Mouse (Mus musculus) neural tube, embryonic 14.5 days (tissue): ENCODE data around the gene Dirc2. TPM values are rescaled to one million over a fixed set of nuclear protein-coding genes. Genes with fewer than 3 reads are reported as not detected.
A peak's percentile ranks its signal among the peaks of the same experiment; 100 is the strongest.

Experiments used
- ATAC-seq: fragments of 200-750 bp; cut with Nextera tagmentation; 2 replicates; pipeline ENCODE4 v1.8.0; 2017; ENCODE audit warnings: low read depth, mild to moderate bottlenecking, moderate TSS enrichment, moderate library complexity
- H3K27ac ChIP-seq: fragments of 300-500 bp; sonication (generic); 2 replicates; pipeline ENCODE4 v1.5.1; 2014; ENCODE audit warnings: low read depth, mild to moderate bottlenecking, control low read depth, low read length, moderate library complexity, mixed read lengths
- H3K27me3 ChIP-seq: fragments of 300-500 bp; sonication (generic); 2 replicates; pipeline ENCODE4 v1.6.1; 2014; ENCODE audit warnings: low read length; ENCODE audit not compliant: control insufficient read depth, insufficient read depth
- H3K36me3 ChIP-seq: fragments of 300-500 bp; sonication (generic); 2 replicates; pipeline ENCODE4 v1.6.1; 2014; ENCODE audit warnings: low read length, mixed read lengths; ENCODE audit not compliant: control insufficient read depth, insufficient read depth
- H3K4me1 ChIP-seq: fragments of 300-500 bp; sonication (generic); 2 replicates; pipeline ENCODE4 v1.6.1; 2014; ENCODE audit warnings: low read length; ENCODE audit not compliant: control insufficient read depth, insufficient read depth
- H3K4me2 ChIP-seq: fragments of 300-500 bp; sonication (generic); 2 replicates; pipeline ENCODE4 v1.6.1; 2014; ENCODE audit warnings: mild to moderate bottlenecking, low read depth, low read length, control low read depth
- H3K4me3 ChIP-seq: fragments of 300-500 bp; sonication (generic); 2 replicates; pipeline ENCODE4 v1.5.1; 2014; ENCODE audit warnings: low read depth, low read length, control low read depth, mixed read lengths
- H3K9ac ChIP-seq: fragments of 300-500 bp; sonication (generic); replicated peaks from 2 replicates; pipeline ENCODE4 v1.6.1; 2014; ENCODE audit warnings: low read depth, mild to moderate bottlenecking, control low read depth, low read length, mixed read lengths
- H3K9me3 ChIP-seq: fragments of 300-500 bp; sonication (generic); 2 replicates; pipeline ENCODE4 v1.6.1; 2016; ENCODE audit warnings: low read length; ENCODE audit not compliant: control insufficient read depth
- WGBS: fragments of 180-500 bp; shearing (Covaris S2); extraction: QIAGEN DNeasy Blood & Tissue Kit; methylation state at CpG from one replicate; pipeline ENCODE4 v1.1.7; 2014; 5-methylcytosine and 5-hydroxymethylcytosine counted together
- polyA plus RNA-seq: library from polyadenylated mRNA; unstranded; fragments of >200 nt; fragmentation: Nextera tagmentation; extraction: Ambion mirVana; gene quantifications from 2 replicates; pipeline ENCODE4 v1.2.1, GENCODE M21; 2014

The Dirc2 gene
- polyA plus RNA-seq, 1 experiment from 2014 or later = 45.9 TPM

DNA sequence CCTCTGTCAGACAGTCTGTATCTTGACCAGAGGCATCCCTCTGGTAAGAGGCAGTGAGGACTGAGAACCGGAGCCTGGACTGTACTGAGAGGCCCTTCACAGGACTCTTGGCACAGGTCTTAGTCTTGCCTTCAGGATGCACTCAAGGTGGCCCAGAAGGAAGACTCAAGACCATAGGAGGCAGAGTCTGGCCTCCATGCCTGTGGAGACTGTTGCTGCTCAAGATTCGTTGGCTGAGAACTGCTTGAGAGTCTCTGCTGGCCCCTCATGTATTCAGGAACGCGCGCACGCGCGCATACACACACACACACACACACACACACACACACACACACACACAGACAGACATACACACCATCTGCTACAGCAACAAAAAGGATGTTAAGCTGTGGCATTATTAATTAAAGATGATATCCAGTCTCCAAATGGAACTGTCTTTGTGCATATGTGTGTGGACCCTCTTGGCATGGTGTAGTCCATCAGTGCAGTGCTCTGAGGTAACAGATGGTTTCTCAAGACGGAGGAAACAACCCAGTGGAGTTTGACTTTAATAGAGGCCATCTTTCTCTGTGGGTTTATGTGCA lies 105.2 kb downstream of the Dirc2 start:
- 93% methylated on average over 9 of the region's 9 CpGs for WGBS
- Histone ChIP-seq H3K27ac (no peak overlapping the region), H3K36me3 (no peaks in the 10 kb centered on the region), H3K4me1 (0 out of 2 replicates have a peak, but pooled peaks cover 2% of the 10 kb centered on the region), H3K27me3 (no peaks in the 10 kb centered on the region), H3K4me3 (no peak overlapping the region), H3K9me3 (no peaks in the 10 kb centered on the region), H3K9ac (no peak overlapping the region), H3K4me2 (no peak overlapping the region)
- no peak for ATAC-seq

DNA sequence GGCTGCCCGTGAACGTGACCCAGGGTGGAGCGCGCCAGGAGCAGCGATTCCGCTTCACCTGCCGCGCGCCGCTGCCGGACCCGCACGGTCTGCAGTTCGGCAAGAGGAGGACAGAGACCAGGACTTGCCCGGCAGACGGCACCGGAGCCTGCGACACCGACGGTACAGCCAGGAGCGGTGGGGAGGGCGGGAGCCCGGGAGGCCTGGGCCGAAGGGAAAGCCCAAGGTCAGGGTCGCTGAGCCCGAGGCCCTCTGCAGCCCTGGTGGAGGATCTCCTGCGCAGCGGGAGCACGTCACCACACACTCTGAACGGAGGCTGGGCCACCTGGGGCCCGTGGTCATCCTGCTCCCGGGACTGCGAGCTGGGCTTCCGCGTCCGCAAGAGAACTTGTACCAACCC lies 108.9 kb downstream of the Dirc2 start:
- WGBS = 20% methylated on average over 36 of the region's 36 CpGs
- Histone ChIP-seq H3K27ac (no peak overlapping the region), H3K4me2 (peak overlapping the region; percentile 41), H3K9ac (no peak overlapping the region), H3K4me3 (peak overlapping the region; percentile 26; the same call in 1 of the 2 replicates), H3K9me3 (no peaks in the 10 kb centered on the region), H3K4me1 (0 out of 2 replicates have a peak, but pooled peaks cover 2% of the 10 kb centered on the region), H3K36me3 (peaks cover 5% of the 10 kb centered on the region; the same call in 1 of the 2 replicates), H3K27me3 (no peaks in the 10 kb centered on the region)
- ATAC-seq = no peak

DNA sequence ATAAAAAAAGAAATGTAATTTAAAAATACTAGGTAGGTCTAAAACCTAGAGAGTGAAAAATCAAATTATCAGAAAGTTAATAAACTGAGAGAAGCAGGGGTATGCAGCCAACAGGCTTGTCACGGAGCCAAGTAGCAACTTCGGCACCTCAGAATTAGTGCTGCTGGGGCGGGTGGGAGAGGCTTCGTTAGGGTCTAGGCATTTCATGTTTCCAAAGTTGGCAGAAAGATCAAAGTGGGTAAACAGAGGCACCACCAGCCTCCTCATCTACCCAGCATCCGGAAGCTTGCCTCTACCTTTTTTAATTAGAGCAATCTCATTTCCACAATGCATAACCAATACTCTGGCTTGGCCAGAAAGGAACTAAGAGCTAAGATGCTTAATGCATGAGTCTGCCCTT lies 115.2 kb downstream of the Dirc2 start:
- no peaks in the 10 kb centered on the region for H3K9me3 ChIP-seq
- H3K36me3 ChIP-seq = peaks cover 5% of the 10 kb centered on the region; the same call in 1 of the 2 replicates
- no peak overlapping the region for H3K9ac ChIP-seq
- 91% methylated on average over 5 of the region's 5 CpGs for WGBS
- no peak overlapping the region for H3K4me2 ChIP-seq
- no peaks in the 10 kb centered on the region for H3K27me3 ChIP-seq
- H3K4me1 ChIP-seq = no peaks in the 10 kb centered on the region
- H3K4me3 ChIP-seq = no peak overlapping the region
- no peak overlapping the region for H3K27ac ChIP-seq
- ATAC-seq = no peak

DNA sequence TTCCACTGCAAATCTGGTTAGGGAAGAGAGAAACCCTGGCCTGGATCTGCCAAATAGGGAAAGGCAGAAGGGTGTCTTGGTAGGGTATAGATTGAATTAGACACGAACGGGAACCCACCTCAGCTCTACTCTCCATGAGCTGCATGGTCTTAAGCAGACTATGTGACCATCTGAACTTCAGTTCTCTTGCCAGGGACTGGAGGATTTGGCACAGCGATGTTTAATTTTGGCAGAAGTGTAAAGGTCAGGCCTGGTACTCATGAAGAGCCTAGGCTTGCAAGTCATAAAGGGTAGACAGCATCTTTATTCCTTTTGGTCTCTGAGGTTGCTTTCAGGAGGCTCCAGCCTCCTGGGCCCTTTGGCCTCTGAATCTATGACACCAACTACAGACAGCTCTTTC lies 116.5 kb downstream of the Dirc2 start:
- no peak overlapping the region for H3K4me2 ChIP-seq
- no peak overlapping the region for H3K9ac ChIP-seq
- 93% methylated on average over 3 of the region's 3 CpGs for WGBS
- peaks cover 5% of the 10 kb centered on the region; the same call in 1 of the 2 replicates for H3K36me3 ChIP-seq
- no peaks in the 10 kb centered on the region for H3K9me3 ChIP-seq
- H3K27ac ChIP-seq = no peak overlapping the region
- H3K27me3 ChIP-seq = no peaks in the 10 kb centered on the region
- no peaks in the 10 kb centered on the region for H3K4me1 ChIP-seq
- ATAC-seq = no peak
- H3K4me3 ChIP-seq = no peak overlapping the region

DNA sequence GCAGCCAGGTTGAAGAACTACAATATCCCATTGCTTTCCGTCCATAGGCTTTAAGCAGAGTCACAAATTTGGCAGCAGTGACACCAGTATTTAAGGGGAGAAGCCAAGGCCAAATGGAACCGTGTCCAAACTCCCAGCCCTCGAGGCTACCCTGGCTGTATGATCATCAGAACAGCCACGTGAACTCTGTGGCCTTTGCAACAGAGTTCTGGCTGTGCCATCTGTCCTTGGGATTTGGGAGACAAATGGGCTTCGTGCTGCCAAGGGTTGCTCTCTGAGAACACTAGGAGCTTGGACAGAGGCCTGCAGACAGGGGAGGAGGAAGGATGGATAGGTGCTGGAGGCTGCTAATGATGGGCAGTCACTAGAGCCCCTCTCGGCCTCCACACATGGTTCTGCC lies 117.0 kb downstream of the Dirc2 start:
- no peaks in the 10 kb centered on the region for H3K4me1 ChIP-seq
- no peak overlapping the region for H3K4me3 ChIP-seq
- H3K9ac ChIP-seq = no peak overlapping the region
- H3K9me3 ChIP-seq = no peaks in the 10 kb centered on the region
- no peak overlapping the region for H3K27ac ChIP-seq
- no peak for ATAC-seq
- 50% methylated on average over 6 of the region's 6 CpGs for WGBS
- H3K4me2 ChIP-seq = no peak overlapping the region
- H3K27me3 ChIP-seq = no peaks in the 10 kb centered on the region
- H3K36me3 ChIP-seq = peaks cover 5% of the 10 kb centered on the region; the same call in 1 of the 2 replicates

DNA sequence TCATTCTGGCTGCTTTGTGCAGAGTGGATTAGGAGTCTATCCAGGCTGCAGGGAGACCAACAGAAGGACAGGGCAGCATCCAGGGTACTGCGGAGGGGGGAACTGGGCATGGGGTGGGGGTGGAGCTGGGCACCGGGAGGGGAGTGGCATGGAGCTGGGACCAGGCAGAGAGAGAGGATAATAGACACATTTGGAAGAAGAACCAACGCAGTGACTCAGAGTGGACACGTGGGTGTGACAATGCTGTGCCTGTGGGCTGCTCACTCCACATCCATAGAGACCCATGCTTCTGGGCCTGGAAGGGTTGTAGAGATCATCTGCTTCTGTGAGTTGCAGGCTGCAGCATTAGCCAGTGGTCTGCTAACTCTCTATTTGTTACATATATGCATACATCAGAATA lies 120.3 kb downstream of the Dirc2 start:
- Histone ChIP-seq H3K9ac (no peak overlapping the region), H3K27me3 (no peaks in the 10 kb centered on the region), H3K27ac (no peak overlapping the region), H3K4me2 (no peak overlapping the region), H3K9me3 (no peaks in the 10 kb centered on the region), H3K4me1 (no peaks in the 10 kb centered on the region), H3K36me3 (no peaks in the 10 kb centered on the region), H3K4me3 (no peak overlapping the region)
- 93% methylated on average over 4 of the region's 4 CpGs for WGBS
- no peak for ATAC-seq

Other genes starting within 250 kb of the Dirc2 start
- gene Sema5b, start 228.2 kb downstream of the Dirc2 start, polyA plus RNA-seq = 18.1 and 21.4 TPM in 2 replicates
- gene Hspbap1, start 1.0 kb upstream of the Dirc2 start, polyA plus RNA-seq = 14.0 and 16.6 TPM in 2 replicates
- gene Parp14, start 102.2 kb upstream of the Dirc2 start, polyA plus RNA-seq = 0.13 and 0.59 TPM in 2 replicates
- 0.78 and 2.1 TPM in 2 replicates for gene Parp9, start 169.1 kb upstream of the Dirc2 start, polyA plus RNA-seq
- gene Dtx3l, start 169.8 kb upstream of the Dirc2 start, polyA plus RNA-seq = 0.95 and 2.0 TPM in 2 replicates
- gene Kpna1, start 209.4 kb upstream of the Dirc2 start, polyA plus RNA-seq = 89.3 and 101 TPM in 2 replicates